Mouse (Mus musculus): ENCODE data around the gene Tmem132b. TPM values are rescaled to one million over a fixed set of nuclear protein-coding genes. Genes with fewer than 3 reads are reported as not detected.

The Tmem132b gene
- polyA plus RNA-seq, 1 experiment, result 0.01 TPM

GRCm38 (mm10) chr5:125492379-125493092, 39.0 kb upstream of the Tmem132b start:
- no peaks in the 10 kb centered on the region for H3K27me3 ChIP-seq (ENCODE audit: control insufficient read depth, insufficient read depth, insufficient read length)
- H3K79me2 ChIP-seq (ENCODE audit: control insufficient read depth, insufficient read depth), result peaks cover 3% of the 10 kb centered on the region
- H3K4me3 ChIP-seq, result no peak overlapping the region
- peaks cover 18% of the 10 kb centered on the region for H3K36me3 ChIP-seq (ENCODE audit: control insufficient read depth, insufficient read depth)
- no peak overlapping the region for H3ac ChIP-seq (ENCODE audit: control insufficient read depth, insufficient read length)
- H3K4me2 ChIP-seq (ENCODE audit: low read depth), result no peak overlapping the region
- TF ChIP-seq POLR2A (IDR thresholded peaks at IDR 0.05; ENCODE audit: insufficient read length, low read depth), result no peak
- no peak for TF ChIP-seq TCF3 (IDR thresholded peaks at IDR 0.05; ENCODE audit: insufficient read length, low read depth)
- TF ChIP-seq MAX (IDR thresholded peaks at IDR 0.05; ENCODE audit: low read depth), result no peak
- no peak for TF ChIP-seq POLR2AphosphoS2 (IDR thresholded peaks at IDR 0.05; ENCODE audit: insufficient read length, low read depth)
- TF ChIP-seq E2F4 (IDR thresholded peaks at IDR 0.05; ENCODE audit: insufficient read depth), result no peak
- no peak for TF ChIP-seq USF1 (IDR thresholded peaks at IDR 0.05; ENCODE audit: low read depth)
- no peak for TF ChIP-seq REST (IDR thresholded peaks at IDR 0.05; ENCODE audit: insufficient read depth, insufficient read length)
- TF ChIP-seq TCF12 (IDR thresholded peaks at IDR 0.05; ENCODE audit: insufficient read depth, poor library complexity, severe bottlenecking), result no peak
- no peak for TF ChIP-seq MYOD1 (IDR thresholded peaks at IDR 0.05; ENCODE audit: control insufficient read depth in 1 of 3, insufficient read length in 2 of 3, low read depth in 2 of 3)
- TF ChIP-seq CEBPB (IDR thresholded peaks at IDR 0.05; ENCODE audit: insufficient read depth, poor library complexity, severe bottlenecking), result no peak
- TF ChIP-seq SRF (IDR thresholded peaks at IDR 0.05; ENCODE audit: control insufficient read depth, insufficient read length, low read depth), result no peak

GRCm38 (mm10) chr5:125493093-125493423, 38.5 kb upstream of the Tmem132b start:
- no peak overlapping the region for H3ac ChIP-seq (ENCODE audit: control insufficient read depth, insufficient read length)
- no peaks in the 10 kb centered on the region for H3K27me3 ChIP-seq (ENCODE audit: control insufficient read depth, insufficient read depth, insufficient read length)
- no peak overlapping the region for H3K4me3 ChIP-seq
- peaks cover 6% of the 10 kb centered on the region for H3K79me2 ChIP-seq (ENCODE audit: control insufficient read depth, insufficient read depth)
- no peak overlapping the region for H3K4me2 ChIP-seq (ENCODE audit: low read depth)
- peaks cover 18% of the 10 kb centered on the region for H3K36me3 ChIP-seq (ENCODE audit: control insufficient read depth, insufficient read depth)
- no peak for TF ChIP-seq MYOD1 (IDR thresholded peaks at IDR 0.05; ENCODE audit: control insufficient read depth in 1 of 3, insufficient read length in 2 of 3, low read depth in 2 of 3)
- TF ChIP-seq MAX (IDR thresholded peaks at IDR 0.05; ENCODE audit: low read depth), result no peak
- TF ChIP-seq POLR2A (IDR thresholded peaks at IDR 0.05; ENCODE audit: insufficient read length, low read depth), result no peak
- no peak for TF ChIP-seq CEBPB (IDR thresholded peaks at IDR 0.05; ENCODE audit: insufficient read depth, poor library complexity, severe bottlenecking)
- no peak for TF ChIP-seq E2F4 (IDR thresholded peaks at IDR 0.05; ENCODE audit: insufficient read depth)
- no peak for TF ChIP-seq MYOG (IDR thresholded peaks at IDR 0.05; ENCODE audit: control insufficient read depth in 1 of 3, insufficient read depth in 1 of 3, insufficient read length in 2 of 3, low read depth in 2 of 3)
- TF ChIP-seq REST (IDR thresholded peaks at IDR 0.05; ENCODE audit: insufficient read depth, insufficient read length), result no peak
- TF ChIP-seq TCF12 (IDR thresholded peaks at IDR 0.05; ENCODE audit: insufficient read depth, poor library complexity, severe bottlenecking), result no peak
- no peak for TF ChIP-seq POLR2AphosphoS2 (IDR thresholded peaks at IDR 0.05; ENCODE audit: insufficient read length, low read depth)
- no peak for TF ChIP-seq USF1 (IDR thresholded peaks at IDR 0.05; ENCODE audit: low read depth)
- TF ChIP-seq TCF3 (IDR thresholded peaks at IDR 0.05; ENCODE audit: insufficient read length, low read depth), result no peak
- no peak for TF ChIP-seq SRF (IDR thresholded peaks at IDR 0.05; ENCODE audit: control insufficient read depth, insufficient read length, low read depth)

- peaks cover 9% of the 10 kb centered on the region for H3K79me2 ChIP-seq (ENCODE audit: control insufficient read depth, insufficient read depth)
- no peak overlapping the region for H3ac ChIP-seq (ENCODE audit: control insufficient read depth, insufficient read length)
- no peaks in the 10 kb centered on the region for H3K27me3 ChIP-seq (ENCODE audit: control insufficient read depth, insufficient read depth, insufficient read length)
- H3K36me3 ChIP-seq (ENCODE audit: control insufficient read depth, insufficient read depth), result peaks cover 12% of the 10 kb centered on the region
- H3K4me3 ChIP-seq, result no peak overlapping the region
- peak in 2 of 3 experiments; percentile 92 to 95 for TF ChIP-seq MYOD1 (IDR thresholded peaks at IDR 0.05; ENCODE audit: control insufficient read depth in 1 of 3, insufficient read length in 2 of 3, low read depth in 2 of 3)
- no peak for TF ChIP-seq SRF (IDR thresholded peaks at IDR 0.05; ENCODE audit: control insufficient read depth, insufficient read length, low read depth)
- TF ChIP-seq CEBPB (IDR thresholded peaks at IDR 0.05; ENCODE audit: insufficient read depth, poor library complexity, severe bottlenecking), result no peak
- TF ChIP-seq MYOG (IDR thresholded peaks at IDR 0.05; ENCODE audit: control insufficient read depth in 1 of 3, insufficient read depth in 1 of 3, insufficient read length in 2 of 3, low read depth in 2 of 3), result peak; percentile 56 to 98 (median 96)
- TF ChIP-seq POLR2A (IDR thresholded peaks at IDR 0.05; ENCODE audit: insufficient read length, low read depth), result no peak
- no peak for TF ChIP-seq E2F4 (IDR thresholded peaks at IDR 0.05; ENCODE audit: insufficient read depth)
- no peak for TF ChIP-seq MAX (IDR thresholded peaks at IDR 0.05; ENCODE audit: low read depth)
- TF ChIP-seq USF1 (IDR thresholded peaks at IDR 0.05; ENCODE audit: low read depth), result no peak
- peak; percentile 89 for TF ChIP-seq TCF3 (IDR thresholded peaks at IDR 0.05; ENCODE audit: insufficient read length, low read depth)
- TF ChIP-seq TCF12 (IDR thresholded peaks at IDR 0.05; ENCODE audit: insufficient read depth, poor library complexity, severe bottlenecking), result no peak
- TF ChIP-seq REST (IDR thresholded peaks at IDR 0.05; ENCODE audit: insufficient read depth, insufficient read length), result no peak
- no peak for TF ChIP-seq POLR2AphosphoS2 (IDR thresholded peaks at IDR 0.05; ENCODE audit: insufficient read length, low read depth)
- no peak overlapping the region for H3K4me2 ChIP-seq (ENCODE audit: low read depth)
Observed at GRCm38 (mm10) chr5:125495655-125496054, 35.9 kb upstream of the Tmem132b start.

DNA sequence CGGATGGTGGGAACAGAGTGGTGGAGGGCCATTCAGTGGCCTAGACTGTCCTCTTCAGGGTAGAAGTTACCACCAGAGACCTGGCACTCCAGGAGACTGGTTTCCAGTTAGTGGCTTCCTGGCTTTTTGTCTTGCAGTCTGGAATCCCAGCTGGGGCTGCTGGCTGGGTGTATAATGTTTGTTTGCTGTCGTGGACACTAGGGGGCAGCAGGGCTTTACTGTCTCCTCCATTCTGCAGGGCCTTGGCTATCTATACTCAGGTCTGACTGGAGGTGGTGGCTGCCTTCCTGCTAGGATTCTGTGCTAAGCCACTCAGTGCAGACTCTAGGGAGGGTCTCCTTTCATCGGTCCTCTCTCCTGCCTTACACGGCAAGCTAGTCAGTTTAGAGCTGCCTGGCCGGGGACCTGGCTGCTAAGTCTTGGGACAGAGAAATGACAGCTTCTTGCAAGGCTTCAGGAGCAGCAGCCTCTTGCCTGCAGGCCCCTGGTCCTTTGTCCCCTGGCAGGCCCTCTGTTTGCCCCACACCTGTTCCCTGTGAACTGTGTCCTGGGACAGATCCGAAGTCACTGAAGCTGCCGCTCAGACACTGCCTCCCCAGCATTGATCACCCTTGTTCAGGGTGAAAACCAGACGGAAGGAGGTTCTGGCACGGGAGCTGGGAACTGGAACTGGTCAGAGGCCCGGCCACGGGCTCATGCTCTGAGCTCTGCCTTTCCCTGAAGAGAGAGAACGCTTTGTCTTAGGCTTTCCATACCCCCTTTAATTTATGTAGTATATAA, 33.6 kb upstream of the Tmem132b start:
- TF ChIP-seq MYOD1 (IDR thresholded peaks at IDR 0.05; ENCODE audit: control insufficient read depth in 1 of 3, insufficient read length in 2 of 3, low read depth in 2 of 3), result no peak
- TF ChIP-seq USF1 (IDR thresholded peaks at IDR 0.05; ENCODE audit: low read depth), result no peak
- TF ChIP-seq CEBPB (IDR thresholded peaks at IDR 0.05; ENCODE audit: insufficient read depth, poor library complexity, severe bottlenecking), result no peak
- TF ChIP-seq MAX (IDR thresholded peaks at IDR 0.05; ENCODE audit: low read depth), result no peak
- TF ChIP-seq TCF12 (IDR thresholded peaks at IDR 0.05; ENCODE audit: insufficient read depth, poor library complexity, severe bottlenecking), result no peak
- no peak for TF ChIP-seq SRF (IDR thresholded peaks at IDR 0.05; ENCODE audit: control insufficient read depth, insufficient read length, low read depth)
- no peak for TF ChIP-seq REST (IDR thresholded peaks at IDR 0.05; ENCODE audit: insufficient read depth, insufficient read length)
- no peak for TF ChIP-seq E2F4 (IDR thresholded peaks at IDR 0.05; ENCODE audit: insufficient read depth)
- no peak for TF ChIP-seq POLR2A (IDR thresholded peaks at IDR 0.05; ENCODE audit: insufficient read length, low read depth)
- TF ChIP-seq POLR2AphosphoS2 (IDR thresholded peaks at IDR 0.05; ENCODE audit: insufficient read length, low read depth), result no peak
- TF ChIP-seq TCF3 (IDR thresholded peaks at IDR 0.05; ENCODE audit: insufficient read length, low read depth), result no peak
- no peak for TF ChIP-seq MYOG (IDR thresholded peaks at IDR 0.05; ENCODE audit: control insufficient read depth in 1 of 3, insufficient read depth in 1 of 3, insufficient read length in 2 of 3, low read depth in 2 of 3)

More for the DNA sequence above, 33.6 kb upstream of the Tmem132b start:
- H3K36me3 ChIP-seq (ENCODE audit: control insufficient read depth, insufficient read depth), result peaks cover 8% of the 10 kb centered on the region
- H3K4me3 ChIP-seq, result no peak overlapping the region
- H3K79me2 ChIP-seq (ENCODE audit: control insufficient read depth, insufficient read depth), result peaks cover 13% of the 10 kb centered on the region
- no peaks in the 10 kb centered on the region for H3K27me3 ChIP-seq (ENCODE audit: control insufficient read depth, insufficient read depth, insufficient read length)
- no peak overlapping the region for H3K4me2 ChIP-seq (ENCODE audit: low read depth)
- no peak overlapping the region for H3ac ChIP-seq (ENCODE audit: control insufficient read depth, insufficient read length)
